Mouse (Mus musculus): ENCODE measurements around the gene Elf2. TPM values are rescaled to one million over a fixed set of nuclear protein-coding genes. Genes with fewer than 3 reads are reported as not detected.

The Elf2 gene
- polyA plus RNA-seq, 1 experiment from 2014 or later, result 56.2 TPM

GRCm38 (mm10) chr3:51276421-51277111 lies 63.9 kb downstream of the Elf2 start:
- Histone ChIP-seq H3K4me1 (replicated peaks; ENCODE audit: insufficient read depth, low read length) (0 out of 2 replicates have a peak, but pooled peaks cover 10% of the 10 kb centered on the region), H3K27me3 (ENCODE audit: insufficient read depth, low read length) (no peaks in the 10 kb centered on the region), H3K36me3 (ENCODE audit: insufficient read depth, low read length) (no peaks in the 10 kb centered on the region), H3K27ac (peak overlapping the region; percentile 98), H3K9me3 (replicated peaks; ENCODE audit: low read length) (no peaks in the 10 kb centered on the region), H3K4me2 (ENCODE audit: low read length) (peak overlapping the region; percentile 70), H3K4me3 (replicated peaks; ENCODE audit: low read depth, low read length) (peak overlapping the region; percentile 99), H3K9ac (ENCODE audit: low read depth, low read length) (peak overlapping the region; percentile 97)
- under 1% methylated on average over 58 of the region's 93 CpGs for WGBS
- peak; percentile 58 for DNase-seq (ENCODE audit: low spot score)
- no peak for TF ChIP-seq CTCF (IDR thresholded peaks at IDR 0.05; ENCODE audit: low read depth)
- ATAC-seq (replicated peaks; ENCODE audit: low FRiP score, low read depth), result peak; percentile 29

GRCm38 (mm10) chr3:51275956-51276398 lies 64.5 kb downstream of the Elf2 start:
- no peaks in the 10 kb centered on the region for H3K27me3 ChIP-seq (ENCODE audit: insufficient read depth, low read length)
- ATAC-seq (replicated peaks; ENCODE audit: low FRiP score, low read depth) (peak; percentile 97), DNase-seq (ENCODE audit: low spot score) (peak; percentile 100)
- no peaks in the 10 kb centered on the region for H3K36me3 ChIP-seq (ENCODE audit: insufficient read depth, low read length)
- no peak for TF ChIP-seq CTCF (IDR thresholded peaks at IDR 0.05; ENCODE audit: low read depth)
- H3K4me1 ChIP-seq (replicated peaks; ENCODE audit: insufficient read depth, low read length), result 0 out of 2 replicates have a peak, but pooled peaks cover 10% of the 10 kb centered on the region
- H3K27ac ChIP-seq, result peak overlapping the region; percentile 98
- no peaks in the 10 kb centered on the region for H3K9me3 ChIP-seq (replicated peaks; ENCODE audit: low read length)
- H3K9ac ChIP-seq (ENCODE audit: low read depth, low read length), result peak overlapping the region; percentile 97
- WGBS, result under 1% methylated on average over 33 of the region's 33 CpGs
- peak overlapping the region; percentile 99 for H3K4me3 ChIP-seq (replicated peaks; ENCODE audit: low read depth, low read length)
- peak overlapping the region; percentile 70 for H3K4me2 ChIP-seq (ENCODE audit: low read length)

- 0 out of 2 replicates have a peak overlapping the region, but pooled peaks have one; percentile 1 for H3K27ac ChIP-seq
- TF ChIP-seq CTCF (IDR thresholded peaks at IDR 0.05; ENCODE audit: low read depth), result no peak
These were observed 70.2 kb downstream of the Elf2 start for GRCm38 (mm10) chr3:51270069-51270817.

GRCm38 (mm10) chr3:51268434-51268833 lies 72.0 kb downstream of the Elf2 start:
- Histone ChIP-seq H3K4me2 (ENCODE audit: low read length) (no peak overlapping the region), H3K27ac (no peak overlapping the region), H3K4me3 (replicated peaks; ENCODE audit: low read depth, low read length) (no peak overlapping the region), H3K4me1 (replicated peaks; ENCODE audit: insufficient read depth, low read length) (peaks cover 5% of the 10 kb centered on the region; the same call in 1 of the 2 replicates), H3K36me3 (ENCODE audit: insufficient read depth, low read length) (peaks cover 16% of the 10 kb centered on the region), H3K9me3 (replicated peaks; ENCODE audit: low read length) (no peaks in the 10 kb centered on the region), H3K9ac (ENCODE audit: low read depth, low read length) (0 out of 2 replicates have a peak overlapping the region, but pooled peaks have one; percentile 13), H3K27me3 (ENCODE audit: insufficient read depth, low read length) (no peaks in the 10 kb centered on the region)
- no peak for TF ChIP-seq CTCF (IDR thresholded peaks at IDR 0.05; ENCODE audit: low read depth)
- 67% methylated on average over 12 of the region's 12 CpGs for WGBS
- ATAC-seq (replicated peaks; ENCODE audit: low FRiP score, low read depth) (no peak), DNase-seq (ENCODE audit: low spot score) (no peak)

More at GRCm38 (mm10) chr3:51270069-51270817, 70.2 kb downstream of the Elf2 start:
- Histone ChIP-seq H3K4me2 (ENCODE audit: low read length) (no peak overlapping the region), H3K9me3 (replicated peaks; ENCODE audit: low read length) (no peaks in the 10 kb centered on the region), H3K9ac (ENCODE audit: low read depth, low read length) (no peak overlapping the region), H3K27me3 (ENCODE audit: insufficient read depth, low read length) (no peaks in the 10 kb centered on the region), H3K4me1 (replicated peaks; ENCODE audit: insufficient read depth, low read length) (peaks cover 10% of the 10 kb centered on the region; the same call in 1 of the 2 replicates), H3K4me3 (replicated peaks; ENCODE audit: low read depth, low read length) (no peak overlapping the region), H3K36me3 (ENCODE audit: insufficient read depth, low read length) (0 out of 2 replicates have a peak, but pooled peaks cover 6% of the 10 kb centered on the region)
- DNase-seq (ENCODE audit: low spot score) (no peak), ATAC-seq (replicated peaks; ENCODE audit: low FRiP score, low read depth) (no peak)
- 67% methylated on average over 12 of the region's 12 CpGs for WGBS

GRCm38 (mm10) chr3:51262942-51263341 lies 77.5 kb downstream of the Elf2 start:
- no peak overlapping the region for H3K9ac ChIP-seq (ENCODE audit: low read depth, low read length)
- H3K4me2 ChIP-seq (ENCODE audit: low read length), result no peak overlapping the region
- H3K36me3 ChIP-seq (ENCODE audit: insufficient read depth, low read length), result peaks cover 31% of the 10 kb centered on the region
- WGBS, result 60% methylated on average over 8 of the region's 8 CpGs
- H3K27ac ChIP-seq, result no peak overlapping the region
- H3K4me3 ChIP-seq (replicated peaks; ENCODE audit: low read depth, low read length), result no peak overlapping the region
- no peaks in the 10 kb centered on the region for H3K9me3 ChIP-seq (replicated peaks; ENCODE audit: low read length)
- no peak for ATAC-seq (replicated peaks; ENCODE audit: low FRiP score, low read depth)
- no peaks in the 10 kb centered on the region for H3K27me3 ChIP-seq (ENCODE audit: insufficient read depth, low read length)
- H3K4me1 ChIP-seq (replicated peaks; ENCODE audit: insufficient read depth, low read length), result no peaks in the 10 kb centered on the region
- no peak for TF ChIP-seq CTCF (IDR thresholded peaks at IDR 0.05; ENCODE audit: low read depth)
- no peak for DNase-seq (ENCODE audit: low spot score)

GRCm38 (mm10) chr3:51258070-51258469 lies 82.4 kb downstream of the Elf2 start:
- 91% methylated on average over 5 of the region's 5 CpGs for WGBS
- TF ChIP-seq CTCF (IDR thresholded peaks at IDR 0.05; ENCODE audit: low read depth), result no peak
- H3K36me3 ChIP-seq (ENCODE audit: insufficient read depth, low read length), result peaks cover 57% of the 10 kb centered on the region
- no peak overlapping the region for H3K4me2 ChIP-seq (ENCODE audit: low read length)
- no peaks in the 10 kb centered on the region for H3K4me1 ChIP-seq (replicated peaks; ENCODE audit: insufficient read depth, low read length)
- no peak for DNase-seq (ENCODE audit: low spot score)
- no peak overlapping the region for H3K4me3 ChIP-seq (replicated peaks; ENCODE audit: low read depth, low read length)
- no peak overlapping the region for H3K27ac ChIP-seq
- H3K9ac ChIP-seq (ENCODE audit: low read depth, low read length), result no peak overlapping the region
- H3K27me3 ChIP-seq (ENCODE audit: insufficient read depth, low read length), result no peaks in the 10 kb centered on the region
- H3K9me3 ChIP-seq (replicated peaks; ENCODE audit: low read length), result no peaks in the 10 kb centered on the region
- ATAC-seq (replicated peaks; ENCODE audit: low FRiP score, low read depth), result no peak
